Mouse (Mus musculus): ENCODE data around the gene Bcr.

Bcr gene

DNA sequence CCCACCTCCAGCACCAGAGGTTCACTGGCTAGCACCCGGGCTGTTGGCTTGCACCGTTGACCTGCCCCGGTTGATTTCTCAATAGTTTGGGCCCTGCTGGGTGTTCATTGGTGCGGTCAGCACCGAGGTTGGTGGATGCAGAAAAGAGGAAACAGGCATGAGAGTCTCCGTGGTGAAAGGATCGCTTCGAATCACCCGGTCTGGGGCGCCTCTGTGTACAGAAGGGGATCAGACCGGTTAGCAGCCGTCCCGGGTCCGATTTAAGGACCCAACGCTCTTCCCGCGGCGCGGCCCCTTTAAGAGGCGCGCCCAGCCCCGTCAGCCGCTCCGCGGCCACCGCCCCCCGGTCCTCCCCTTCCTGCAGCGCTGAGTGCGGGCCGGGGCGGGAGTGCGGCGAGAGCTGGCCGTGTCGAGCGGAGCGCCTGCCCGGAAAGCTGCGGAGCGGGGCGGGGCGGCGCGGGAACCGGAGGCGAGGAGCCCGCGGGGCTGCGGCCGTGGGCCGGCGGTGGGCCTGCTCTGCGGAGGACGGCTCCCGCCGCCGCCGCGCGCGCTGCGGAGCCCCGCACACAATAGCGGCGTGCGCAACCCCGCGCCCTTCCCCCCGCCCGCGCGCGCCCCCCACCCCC is at the start of gene Bcr:
Bcr (plus strand) TSS at position 376 of the 626 bp plus-strand sequence.
- CTCF ChIA-PET, result interaction anchor here (0.9 to 1.6 kb wide), 4 partner anchors 13 to 91 kb away, joined by 3 to 12 read pairs (median 5); no protein-coding TSS in a partner anchor

DNA sequence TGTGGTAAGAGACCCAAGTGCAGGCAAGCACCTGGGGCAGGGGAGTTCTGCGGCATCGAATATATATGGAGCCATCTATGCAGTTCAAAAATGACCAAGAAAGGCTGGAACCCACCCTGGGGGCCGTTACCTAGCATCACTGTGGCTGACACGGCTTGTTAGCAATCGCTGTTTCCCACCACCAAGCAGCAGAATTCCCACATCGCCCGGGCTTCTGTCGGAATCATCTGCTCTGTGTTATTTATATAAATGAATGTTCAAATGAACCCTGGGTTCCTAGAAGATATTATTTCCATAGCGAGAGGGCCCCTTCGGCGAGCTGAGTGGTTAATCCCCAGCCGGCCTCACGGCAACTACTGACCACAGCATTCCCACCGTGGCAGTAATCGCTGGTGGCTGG is 49.7 kb upstream of the Bcr start:
- CTCF ChIA-PET, result interaction anchor here (0.5 to 1.6 kb wide), 2 partner anchors 9 to 141 kb away, joined by 3 to 7 read pairs; no protein-coding TSS in a partner anchor

- CTCF ChIA-PET, result no interaction called here
Measured at GRCm38 (mm10) chr10:75015465-75015864, 44.9 kb upstream of the Bcr start.

DNA sequence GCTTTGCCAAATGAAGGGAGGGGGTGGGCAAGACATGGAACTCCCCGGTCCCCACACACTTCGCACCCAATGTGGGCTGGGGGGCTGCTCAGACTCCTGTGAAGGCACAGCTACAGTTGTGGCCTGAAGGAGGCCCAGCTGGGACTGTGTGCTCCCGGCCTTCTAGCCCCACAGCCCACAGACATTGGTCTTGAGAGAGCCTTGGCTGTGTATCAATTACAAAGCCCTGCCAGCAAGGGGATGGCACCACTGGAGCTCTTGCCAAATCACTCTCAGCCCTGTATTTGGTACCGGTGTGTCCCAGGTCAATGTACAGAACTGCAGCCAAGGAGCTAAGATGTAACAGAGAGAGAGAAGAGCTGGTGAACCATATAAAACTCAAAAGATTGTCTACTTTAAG is 43.9 kb upstream of the Bcr start:
- CTCF ChIA-PET, result no interaction called here

GRCm38 (mm10) chr10:75020271-75020670 is 40.1 kb upstream of the Bcr start:
- CTCF ChIA-PET, result interaction anchor here (0.7 kb wide), 1 partner anchor 10 kb away, joined by 3 read pairs; no protein-coding TSS in a partner anchor

GRCm38 (mm10) chr10:75021138-75021537 is 39.3 kb upstream of the Bcr start:
- CTCF ChIA-PET, result no interaction called here

DNA sequence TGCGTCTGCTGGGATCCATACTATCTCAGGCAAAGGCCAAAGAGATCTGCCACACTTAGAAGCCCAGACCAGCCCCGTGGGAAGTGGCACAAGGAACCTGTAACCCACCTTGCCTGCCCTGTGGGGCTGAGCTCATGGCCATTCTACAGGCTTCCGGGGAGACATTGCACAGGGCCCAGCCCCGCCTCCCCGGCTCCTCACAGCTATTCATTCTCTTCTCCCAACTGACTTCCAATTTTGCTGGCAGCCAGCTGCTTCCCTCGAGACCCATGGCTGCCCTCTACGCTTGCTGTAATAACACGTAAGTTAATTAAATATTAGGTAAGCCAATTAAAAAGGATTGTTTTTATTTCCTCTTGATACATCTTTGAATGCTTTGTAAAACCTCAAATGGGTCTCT is 33.9 kb upstream of the Bcr start:
- CTCF ChIA-PET, result no interaction called here

DNA sequence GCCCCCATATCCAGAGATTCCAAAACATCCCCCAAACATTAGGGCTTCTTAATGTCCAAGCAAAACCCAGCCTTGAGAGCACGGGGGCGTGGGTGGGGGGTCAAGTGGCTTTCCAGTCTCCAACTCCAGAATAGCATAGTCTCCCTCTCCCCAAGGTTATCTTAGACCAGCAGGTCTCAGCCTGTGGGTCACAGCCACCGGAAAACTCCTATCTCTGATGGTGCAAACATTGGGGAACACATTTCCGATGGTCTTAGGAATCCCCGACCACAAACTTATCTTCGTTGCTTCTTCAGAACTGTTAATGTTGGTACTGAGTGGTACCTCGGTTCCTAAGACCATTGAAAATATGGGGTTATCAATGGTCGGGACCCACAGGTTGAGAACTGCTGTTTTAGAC is 31.6 kb upstream of the Bcr start:
- CTCF ChIA-PET, result no interaction called here

DNA sequence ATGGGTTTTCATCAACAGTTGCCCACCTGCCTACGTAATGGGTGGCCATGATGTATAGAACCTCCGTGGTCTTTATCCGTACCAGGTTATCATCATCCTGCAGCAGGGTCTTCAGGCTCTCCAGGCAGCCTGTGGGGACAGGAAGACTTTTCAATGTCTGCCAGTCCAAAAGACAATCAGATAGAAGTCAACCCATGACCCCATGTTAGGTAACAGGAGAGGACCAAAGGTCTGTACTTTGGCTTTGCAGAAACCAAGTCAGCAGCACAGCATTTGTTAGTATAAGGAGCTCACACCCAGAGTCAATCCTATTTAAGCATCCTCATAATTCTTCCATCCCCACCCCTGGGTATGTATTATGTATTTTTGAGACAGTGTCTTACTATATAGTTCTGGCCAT is 30.7 kb upstream of the Bcr start:
- CTCF ChIA-PET, result no interaction called here

DNA sequence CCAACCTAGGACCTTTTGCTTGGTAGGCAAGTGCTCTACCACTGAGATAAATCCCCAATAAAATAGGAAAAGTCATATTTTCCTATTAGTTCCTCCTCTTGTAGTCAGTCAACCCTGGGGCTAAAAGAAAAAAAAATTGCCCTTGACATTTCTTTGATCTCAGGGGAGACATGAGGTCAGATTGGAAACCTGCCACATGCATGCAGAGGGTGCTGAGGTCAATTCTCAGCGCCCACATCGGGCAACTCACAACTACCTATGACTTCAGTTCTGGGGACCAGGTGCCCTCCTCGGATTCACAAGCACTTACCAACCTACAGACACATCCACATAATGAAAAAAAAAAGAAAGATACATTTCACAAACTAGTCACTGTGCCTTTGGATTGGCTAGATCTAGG is 30.2 kb upstream of the Bcr start:
- CTCF ChIA-PET, result no interaction called here

GRCm38 (mm10) chr10:75031345-75032114 is 28.9 kb upstream of the Bcr start:
- CTCF ChIA-PET, result interaction anchor here (0.7 kb wide), 1 partner anchor 467 kb away, joined by 3 read pairs; no protein-coding TSS in a partner anchor

- CTCF ChIA-PET, result no interaction called here
Measured at GRCm38 (mm10) chr10:75032395-75032794, 28.0 kb upstream of the Bcr start, which contains the start of gene Rsph14. Rsph14 (minus strand) TSS chr10:75032586.

- CTCF ChIA-PET, result interaction anchor here (0.6 to 0.7 kb wide), 2 partner anchors 14 to 186 kb away, joined by 3 to 4 read pairs; no protein-coding TSS in a partner anchor
Measured at GRCm38 (mm10) chr10:75036883-75037379, 23.5 kb upstream of the Bcr start, which contains the start of gene Rab36. Rab36 (plus strand) TSS chr10:75037058.

DNA sequence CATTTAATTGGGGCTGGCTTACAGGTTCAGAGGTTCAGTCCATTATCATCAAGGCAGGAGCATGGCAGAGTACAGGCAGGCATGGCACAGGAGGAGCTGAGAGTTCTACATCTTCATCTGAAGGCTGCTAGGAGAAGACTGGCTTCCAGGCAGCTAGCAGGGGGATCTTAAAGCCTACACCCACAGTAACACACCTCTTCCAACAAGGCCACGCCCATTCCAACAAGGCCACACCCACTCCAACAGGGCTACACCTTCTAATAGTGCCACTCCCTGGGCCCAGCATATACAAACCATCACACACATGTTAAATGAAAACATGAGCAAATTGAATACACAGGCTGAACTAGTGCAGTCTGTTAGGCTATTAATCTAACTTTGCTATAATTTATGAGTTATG is 18.3 kb upstream of the Bcr start:
- CTCF ChIA-PET, result interaction anchor here (0.6 kb wide), 1 partner anchor 30 kb away, joined by 3 read pairs; no protein-coding TSS in a partner anchor

GRCm38 (mm10) chr10:75044459-75044858 is 15.9 kb upstream of the Bcr start:
- CTCF ChIA-PET, result no interaction called here

DNA sequence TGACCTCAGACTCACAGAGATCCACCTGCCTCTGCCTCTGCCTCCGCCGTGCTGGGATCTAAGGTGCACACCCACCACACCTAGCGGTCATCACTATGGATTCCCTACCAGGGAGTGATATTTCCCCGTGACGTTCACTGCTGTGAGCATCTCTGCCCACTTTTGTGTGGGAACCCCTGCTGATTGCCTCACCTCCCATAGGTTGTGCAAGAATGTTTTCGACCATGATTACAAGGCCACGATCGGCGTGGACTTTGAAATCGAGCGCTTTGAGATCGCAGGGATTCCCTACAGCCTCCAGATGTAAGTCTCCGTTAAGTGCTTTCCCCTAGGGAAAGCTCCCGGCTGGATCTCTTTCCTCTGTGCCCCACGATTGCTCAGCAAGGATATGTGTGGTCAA is 14.6 kb upstream of the Bcr start:
- CTCF ChIA-PET, result no interaction called here

DNA sequence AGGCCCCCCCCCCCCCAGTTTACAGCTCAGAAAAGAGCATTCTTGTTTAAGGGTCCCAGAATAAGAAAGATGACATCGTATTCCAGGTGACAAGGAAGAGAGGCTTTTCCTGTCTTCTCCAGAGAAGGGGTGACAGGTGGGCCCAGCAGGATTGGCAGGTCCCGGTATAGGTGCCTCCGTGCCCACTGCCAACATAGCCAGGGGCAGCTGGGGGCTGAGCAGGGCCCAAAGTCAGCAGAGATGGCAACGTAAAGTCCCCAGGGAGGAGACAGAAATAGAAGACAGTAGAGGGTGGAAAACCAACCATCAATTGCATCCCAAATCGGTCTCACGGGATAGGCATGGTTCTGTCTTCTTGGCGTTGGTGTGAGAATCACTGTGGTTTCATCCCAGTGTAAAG is 11.7 kb upstream of the Bcr start:
- CTCF ChIA-PET, result no interaction called here

DNA sequence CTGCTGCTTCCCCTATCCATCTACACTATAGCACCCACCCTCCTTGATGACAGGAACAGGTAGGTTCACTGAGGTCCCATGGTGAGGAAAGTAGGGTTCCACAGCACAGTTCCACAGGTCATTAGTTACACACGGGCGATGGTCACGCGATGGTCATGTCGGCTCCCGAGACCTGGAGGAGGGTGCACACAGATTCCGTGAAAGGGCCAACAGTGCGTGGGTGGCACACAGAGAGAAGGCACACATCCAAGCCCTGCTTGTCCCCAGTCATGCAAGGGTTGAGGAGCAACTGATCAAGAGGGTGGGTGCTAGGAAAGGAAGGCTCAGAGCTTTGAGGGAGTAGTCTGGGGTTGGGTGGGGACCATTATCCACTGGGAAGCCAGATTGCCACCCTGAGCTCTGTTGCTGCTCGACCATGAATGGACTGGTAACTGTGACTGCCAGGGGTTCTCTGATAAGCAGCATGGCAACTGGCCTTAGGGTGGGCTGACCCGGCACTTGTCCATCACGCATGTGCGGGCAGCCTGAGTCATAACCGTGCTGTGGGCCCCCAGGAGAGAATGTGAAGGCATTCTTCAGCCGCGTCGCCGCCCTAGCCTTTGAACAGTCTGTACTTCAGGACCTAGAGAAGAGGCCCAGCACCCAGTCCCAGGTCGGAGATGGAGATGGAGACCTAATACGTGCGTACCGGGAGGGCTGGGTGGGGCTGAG is 8.9 kb upstream of the Bcr start:
- CTCF ChIA-PET, result no interaction called here

DNA sequence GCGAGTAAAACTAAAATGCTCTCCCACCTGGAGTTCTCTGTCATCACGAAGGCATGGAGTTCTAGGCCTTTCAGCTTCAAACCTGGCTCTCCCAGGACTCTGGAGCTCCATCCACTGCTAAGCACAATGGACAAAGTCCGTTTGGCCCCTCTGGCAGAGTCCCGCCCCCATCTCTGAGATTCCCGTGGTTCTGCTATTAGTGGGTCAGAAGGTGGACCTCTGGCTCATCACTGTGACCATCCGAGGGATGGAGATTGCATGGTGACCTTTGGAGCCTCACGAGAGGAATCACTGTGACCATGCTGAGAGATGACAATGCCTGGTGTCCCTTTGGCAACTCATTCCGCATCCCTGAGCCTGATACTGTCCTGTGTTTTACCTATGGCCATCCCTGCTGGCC is 7.5 kb upstream of the Bcr start:
- CTCF ChIA-PET, result interaction anchor here (1.0 kb wide), 1 partner anchor 98 kb away, joined by 3 read pairs; no protein-coding TSS in a partner anchor

DNA sequence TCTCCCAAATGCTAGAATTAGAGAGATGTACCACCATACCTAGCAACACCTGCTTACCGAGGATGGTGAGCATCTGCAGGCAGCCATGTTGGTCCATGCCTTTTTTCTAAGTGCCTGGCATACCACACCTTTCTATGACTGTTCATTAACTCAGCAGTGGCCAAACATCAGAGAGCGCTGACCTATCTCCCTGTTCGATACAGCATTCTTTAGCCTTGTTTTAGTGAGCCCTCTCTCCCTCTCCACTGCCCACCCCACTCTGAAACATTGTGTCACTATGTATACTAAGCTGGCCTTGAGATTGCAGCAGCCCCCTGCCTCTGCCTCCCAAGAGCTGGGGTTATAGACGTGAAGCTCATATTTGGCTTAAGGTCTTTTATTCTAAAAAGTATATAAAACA is 6.7 kb upstream of the Bcr start:
- CTCF ChIA-PET, result interaction anchor here (0.6 to 0.7 kb wide), 2 partner anchors 80 to 322 kb away, joined by 3 read pairs; no protein-coding TSS in a partner anchor

GRCm38 (mm10) chr10:75054125-75054524 is 6.3 kb upstream of the Bcr start:
- CTCF ChIA-PET, result interaction anchor here (0.6 to 0.7 kb wide), 2 partner anchors 79 to 322 kb away, joined by 3 read pairs; no protein-coding TSS in a partner anchor

GRCm38 (mm10) chr10:75055672-75056071 is 4.7 kb upstream of the Bcr start:
- CTCF ChIA-PET, result no interaction called here

Data from spleen, embryonic (tissue).